7 mouse cellular contexts compared by ENCODE assay signal in the genomic region with DNA sequence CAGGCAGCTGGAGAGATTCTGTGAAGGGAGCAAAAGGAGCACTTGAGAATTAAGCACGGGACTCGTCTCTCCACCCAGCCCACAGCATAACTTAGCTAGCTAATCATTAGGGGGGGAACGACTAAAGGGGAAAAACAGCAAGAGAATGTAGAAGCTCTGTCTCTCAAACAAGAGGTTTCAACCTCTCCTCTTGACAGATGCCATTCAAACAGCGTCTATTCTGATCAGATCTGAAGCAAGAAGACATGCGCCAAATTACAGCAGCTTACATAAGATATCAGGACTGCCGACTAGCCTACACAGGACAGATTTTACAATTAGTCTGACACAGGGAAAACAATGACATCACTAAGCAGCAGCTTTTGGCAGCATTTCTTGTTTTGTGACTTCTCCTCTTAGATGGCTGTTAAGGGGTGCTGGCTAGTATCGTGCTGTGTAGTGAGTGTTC. TPM values are rescaled to one million over a fixed set of nuclear protein-coding genes. Genes with fewer than 3 reads are reported as not detected.
DNase-seq lines count a peak whose midpoint lies in the region; ATAC-seq and TF ChIP-seq lines count a peak whose summit lies in the region.

No protein-coding gene starts in this region.

- H3K27ac ChIP-seq in midbrain, postnatal 0 days (ENCODE audit: low read depth, low read length) = no peak overlapping the region
- no peak overlapping the region for H3K27ac ChIP-seq in midbrain, embryonic 16.5 days (ENCODE audit: low read length)
- H3K27ac ChIP-seq in forebrain, postnatal 0 days (ENCODE audit: low read depth, low read length) = peak overlapping the region; percentile 51
- peak overlapping the region; percentile 19; the same call in 1 of the 2 replicates for H3K27ac ChIP-seq in kidney, adult 2 months (ENCODE audit: insufficient read depth, low read depth, low read length)
- no peak overlapping the region for H3K27ac ChIP-seq in stomach, embryonic 14.5 days (ENCODE audit: low read length)

- no peaks in the 10 kb centered on the region for H3K4me1 ChIP-seq in midbrain, postnatal 0 days (ENCODE audit: insufficient read depth, low read length)
- peaks cover 8% of the 10 kb centered on the region; the same call in 1 of the 2 replicates for H3K4me1 ChIP-seq in midbrain, embryonic 16.5 days (ENCODE audit: control insufficient read depth, insufficient read depth, low read length)
- H3K4me1 ChIP-seq in forebrain, postnatal 0 days (ENCODE audit: insufficient read depth) = peaks cover 10% of the 10 kb centered on the region; the same call in 1 of the 2 replicates
- H3K4me1 ChIP-seq in kidney, adult 2 months (ENCODE audit: control insufficient read depth, insufficient read depth, low read length) = peaks cover 2% of the 10 kb centered on the region; the same call in 1 of the 2 replicates
- 0 out of 2 replicates have a peak, but pooled peaks cover 3% of the 10 kb centered on the region for H3K4me1 ChIP-seq in stomach, embryonic 14.5 days (ENCODE audit: control insufficient read depth, insufficient read depth, low read length)

- no peak overlapping the region for H3K9ac ChIP-seq in midbrain, postnatal 0 days (replicated peaks; ENCODE audit: low read length, poor library complexity, severe bottlenecking)
- H3K9ac ChIP-seq in midbrain, embryonic 16.5 days (ENCODE audit: low read depth, low read length) = no peak overlapping the region
- peak overlapping the region; percentile 22; the same call in 1 of the 2 replicates for H3K9ac ChIP-seq in forebrain, postnatal 0 days
- no peak overlapping the region for H3K9ac ChIP-seq in stomach, embryonic 14.5 days (replicated peaks; ENCODE audit: low read depth, low read length)

- TF ChIP-seq POLR2A in kidney, adult 2 months (IDR thresholded peaks at IDR 0.05; ENCODE audit: low read depth, low read length) = no peak

- WGBS in midbrain, postnatal 0 days = 38% methylated on average over 7 of the region's 7 CpGs
- 38% methylated on average over 7 of the region's 7 CpGs for WGBS in midbrain, embryonic 16.5 days
- WGBS in forebrain, postnatal 0 days = 14% methylated on average over 7 of the region's 7 CpGs
- 32% methylated on average over 7 of the region's 7 CpGs for WGBS in kidney, adult 2 months
- 28% methylated on average over 7 of the region's 7 CpGs for WGBS in stomach, embryonic 14.5 days

- H3K36me3 ChIP-seq in midbrain, postnatal 0 days (ENCODE audit: insufficient read depth, low read length) = peaks cover 11% of the 10 kb centered on the region; the same call in 1 of the 2 replicates
- H3K36me3 ChIP-seq in midbrain, embryonic 16.5 days (ENCODE audit: control insufficient read depth, insufficient read depth, low read length) = peaks cover 2% of the 10 kb centered on the region; the same call in 1 of the 2 replicates
- peaks cover 10% of the 10 kb centered on the region; the same call in 1 of the 2 replicates for H3K36me3 ChIP-seq in forebrain, postnatal 0 days (ENCODE audit: insufficient read depth)
- H3K36me3 ChIP-seq in kidney, adult 2 months (ENCODE audit: control insufficient read depth, insufficient read depth, low read length) = no peaks in the 10 kb centered on the region
- H3K36me3 ChIP-seq in stomach, embryonic 14.5 days (ENCODE audit: control insufficient read depth, insufficient read depth, low read length) = no peaks in the 10 kb centered on the region

- TF ChIP-seq CTCF in midbrain, postnatal 0 days (IDR thresholded peaks at IDR 0.05) = no peak
- no peak for TF ChIP-seq CTCF in forebrain, postnatal 0 days (IDR thresholded peaks at IDR 0.05; ENCODE audit: low read depth)
- TF ChIP-seq CTCF in kidney, adult 2 months (conservative IDR thresholded peaks at IDR 0.05; ENCODE audit: insufficient read depth, insufficient read length, low read depth, low read length) = no peak

- no peak for ATAC-seq in midbrain, postnatal 0 days (ENCODE audit: low FRiP score)
- ATAC-seq in midbrain, embryonic 16.5 days = no peak
- peak; percentile 85 for ATAC-seq in forebrain, postnatal 0 days
- ATAC-seq in stomach, embryonic 14.5 days (ENCODE audit: insufficient number of reproducible peaks, insufficient read depth, low FRiP score, low read depth) = no peak

- no peaks in the 10 kb centered on the region for H3K9me3 ChIP-seq in midbrain, postnatal 0 days (ENCODE audit: low read length)
- no peaks in the 10 kb centered on the region for H3K9me3 ChIP-seq in midbrain, embryonic 16.5 days (replicated peaks; ENCODE audit: control insufficient read depth, low read length, poor library complexity, severe bottlenecking)
- no peaks in the 10 kb centered on the region for H3K9me3 ChIP-seq in forebrain, postnatal 0 days (ENCODE audit: low read length)
- H3K9me3 ChIP-seq in stomach, embryonic 14.5 days (ENCODE audit: control insufficient read depth, low read depth, low read length) = no peaks in the 10 kb centered on the region

- no peak overlapping the region for H3K4me2 ChIP-seq in midbrain, postnatal 0 days (ENCODE audit: low read depth, low read length, poor library complexity, severe bottlenecking)
- no peak overlapping the region for H3K4me2 ChIP-seq in midbrain, embryonic 16.5 days (ENCODE audit: low read length)
- peak overlapping the region; percentile 21; the same call in 1 of the 2 replicates for H3K4me2 ChIP-seq in forebrain, postnatal 0 days (ENCODE audit: low read depth)
- H3K4me2 ChIP-seq in stomach, embryonic 14.5 days (replicated peaks; ENCODE audit: low read depth, low read length) = peak overlapping the region; percentile 22; the same call in 1 of the 2 replicates

- H3K4me3 ChIP-seq in midbrain, postnatal 0 days (ENCODE audit: low read depth, low read length) = no peak overlapping the region
- no peak overlapping the region for H3K4me3 ChIP-seq in midbrain, embryonic 16.5 days (ENCODE audit: low read depth, low read length)
- peak overlapping the region; percentile 3; the same call in 1 of the 2 replicates for H3K4me3 ChIP-seq in forebrain, postnatal 0 days (ENCODE audit: low read depth, low read length)
- no peak overlapping the region for H3K4me3 ChIP-seq in kidney, adult 2 months (ENCODE audit: insufficient read depth, low read depth, low read length)
- no peak overlapping the region for H3K4me3 ChIP-seq in stomach, embryonic 14.5 days (ENCODE audit: low read depth, low read length)

- H3K27me3 ChIP-seq in midbrain, postnatal 0 days (ENCODE audit: insufficient read depth, low read length) = no peaks in the 10 kb centered on the region
- no peaks in the 10 kb centered on the region for H3K27me3 ChIP-seq in midbrain, embryonic 16.5 days (ENCODE audit: control insufficient read depth, insufficient read depth, low read depth, low read length)
- H3K27me3 ChIP-seq in forebrain, postnatal 0 days (ENCODE audit: insufficient read depth, low read length) = no peaks in the 10 kb centered on the region
- H3K27me3 ChIP-seq in kidney, adult 2 months (replicated peaks; ENCODE audit: control insufficient read depth, insufficient read depth, low read length) = no peaks in the 10 kb centered on the region
- no peaks in the 10 kb centered on the region for H3K27me3 ChIP-seq in stomach, embryonic 14.5 days (ENCODE audit: control insufficient read depth, insufficient read depth, low read length)

- DNase-seq in midbrain, postnatal 0 days (ENCODE audit: low spot score) = peak; percentile 31
- DNase-seq in forebrain, postnatal 0 days = peak; percentile 63
- peak; percentile 38 for DNase-seq in kidney, adult 2 months
- DNase-seq in thymus, postnatal 14 days = no peak
- no peak for DNase-seq in testis, postnatal 10 days (ENCODE audit: low spot score)

RNA-seq across cellular contexts. Expression of a gene that starts 34.4 kb away (rescaled TPM):
- total RNA-seq in midbrain, postnatal 0 days (2014; rRNA removed) = 13.6 and 26.5 TPM in 2 replicates
- polyA plus RNA-seq in midbrain, postnatal 0 days (2015; fragmentation: Nextera tagmentation; extraction: Ambion mirVana) = 9.9 and 11.8 TPM in 2 replicates
- 13.7 and 15.0 TPM in 2 replicates for polyA plus RNA-seq in midbrain, embryonic 16.5 days (2015; fragmentation: Nextera tagmentation; extraction: Ambion mirVana)
- total RNA-seq in forebrain, postnatal 0 days (2014; rRNA removed) = 12.5 and 20.0 TPM in 2 replicates
- polyA plus RNA-seq in forebrain, postnatal 0 days (2015; fragmentation: Nextera tagmentation; extraction: Ambion mirVana) = 6.2 and 12.5 TPM in 2 replicates
- polyA plus RNA-seq in kidney, adult 2 months (2012; rRNA removed) = 6.2 and 9.1 TPM in 2 replicates
- 3.9 and 4.3 TPM in 2 replicates for polyA plus RNA-seq in stomach, embryonic 14.5 days (2014; fragmentation: Nextera tagmentation; extraction: Ambion mirVana)

RNA-seq across cellular contexts. Expression of a gene that starts 39.5 kb away (rescaled TPM):
- 4.1 and 7.4 TPM in 2 replicates for total RNA-seq in midbrain, postnatal 0 days (2014; rRNA removed)
- polyA plus RNA-seq in midbrain, postnatal 0 days (2015; fragmentation: Nextera tagmentation; extraction: Ambion mirVana) = 32.1 and 36.3 TPM in 2 replicates
- 25.5 and 26.6 TPM in 2 replicates for polyA plus RNA-seq in midbrain, embryonic 16.5 days (2015; fragmentation: Nextera tagmentation; extraction: Ambion mirVana)
- 9.5 and 10.6 TPM in 2 replicates for total RNA-seq in forebrain, postnatal 0 days (2014; rRNA removed)
- 29.3 and 30.3 TPM in 2 replicates for polyA plus RNA-seq in forebrain, postnatal 0 days (2015; fragmentation: Nextera tagmentation; extraction: Ambion mirVana)
- 3.8 and 5.5 TPM in 2 replicates for polyA plus RNA-seq in kidney, adult 2 months (2012; rRNA removed)
- 28.1 and 29.6 TPM in 2 replicates for polyA plus RNA-seq in stomach, embryonic 14.5 days (2014; fragmentation: Nextera tagmentation; extraction: Ambion mirVana)

RNA-seq across cellular contexts. Expression of a gene that starts 39.5 kb away (rescaled TPM):
- 4.2 and 5.7 TPM in 2 replicates for total RNA-seq in midbrain, postnatal 0 days (2014; rRNA removed)
- polyA plus RNA-seq in midbrain, postnatal 0 days (2015; fragmentation: Nextera tagmentation; extraction: Ambion mirVana) = 5.4 and 6.5 TPM in 2 replicates
- 6.7 and 8.1 TPM in 2 replicates for polyA plus RNA-seq in midbrain, embryonic 16.5 days (2015; fragmentation: Nextera tagmentation; extraction: Ambion mirVana)
- 5.1 and 6.8 TPM in 2 replicates for total RNA-seq in forebrain, postnatal 0 days (2014; rRNA removed)
- 4.5 and 5.3 TPM in 2 replicates for polyA plus RNA-seq in forebrain, postnatal 0 days (2015; fragmentation: Nextera tagmentation; extraction: Ambion mirVana)
- 14.7 and 18.1 TPM in 2 replicates for polyA plus RNA-seq in kidney, adult 2 months (2012; rRNA removed)
- 10.6 and 11.7 TPM in 2 replicates for polyA plus RNA-seq in stomach, embryonic 14.5 days (2014; fragmentation: Nextera tagmentation; extraction: Ambion mirVana)

Comparison
In these comparisons a context has a peak if more than half of its experiments do, and no peak if none do; other contexts are left out.
1. DNase-seq: peak in midbrain, postnatal 0 days (single experiment), forebrain, postnatal 0 days (single experiment) and kidney, adult 2 months (single experiment); none in thymus, postnatal 14 days (single experiment) and testis, postnatal 10 days (single experiment).
2. H3K27ac ChIP-seq: peak in forebrain, postnatal 0 days (single experiment) and kidney, adult 2 months (single experiment); none in midbrain, postnatal 0 days (single experiment), midbrain, embryonic 16.5 days (single experiment) and stomach, embryonic 14.5 days (single experiment).
3. H3K4me2 ChIP-seq: peak in forebrain, postnatal 0 days (single experiment) and stomach, embryonic 14.5 days (single experiment); none in midbrain, postnatal 0 days (single experiment) and midbrain, embryonic 16.5 days (single experiment).